Mouse (Mus musculus): ENCODE measurements at regions not wholly inside any gene's neighbourhood (a gene's known extent, or its start where the extent isn't known, plus 50 kb on each side); places are given as distances from the start of the nearest gene placed in this dataset.

DNA sequence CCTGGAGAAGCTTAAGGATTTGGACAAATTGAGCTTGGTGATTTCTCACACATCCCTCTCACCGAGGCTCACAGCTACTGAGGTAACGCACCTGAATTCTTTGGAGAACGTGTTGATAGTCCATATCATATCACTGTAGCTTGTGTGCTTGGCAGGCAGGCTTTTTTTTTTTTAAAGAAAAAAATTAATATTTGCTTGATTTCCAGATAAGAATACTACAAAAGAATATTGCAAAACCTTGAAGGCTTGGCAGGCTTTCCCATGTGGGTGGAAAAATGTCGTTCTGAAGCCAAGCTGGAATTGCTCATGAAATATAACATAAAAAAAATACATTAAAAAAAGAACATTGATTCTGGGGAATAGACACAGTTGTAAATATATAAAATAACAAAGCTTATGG lies 131.8 kb downstream of the Klf5 start:
- in situ Hi-C loops (cut with MboI, MseI), result no loop called here

DNA sequence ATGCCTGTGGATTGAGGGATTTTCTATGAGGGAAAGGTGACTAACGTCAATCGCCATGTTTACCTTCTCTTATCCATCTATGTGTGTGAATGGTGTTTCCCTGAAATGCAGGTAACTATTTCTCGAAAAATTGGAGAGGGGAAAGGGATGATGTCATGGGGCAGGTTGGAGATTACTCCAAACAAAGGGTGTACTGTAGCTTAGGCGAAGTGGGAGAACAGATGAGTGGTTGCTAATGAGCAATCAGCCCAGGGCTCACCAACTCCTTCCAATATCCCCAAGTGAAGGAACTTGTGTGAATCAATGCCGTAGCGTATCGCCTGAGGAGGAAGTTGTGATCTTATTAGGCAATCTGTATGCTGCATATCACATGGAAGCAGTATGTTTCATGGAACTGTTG lies 133.2 kb downstream of the Klf5 start:
- in situ Hi-C loops (cut with MboI, MseI), result no loop called here

DNA sequence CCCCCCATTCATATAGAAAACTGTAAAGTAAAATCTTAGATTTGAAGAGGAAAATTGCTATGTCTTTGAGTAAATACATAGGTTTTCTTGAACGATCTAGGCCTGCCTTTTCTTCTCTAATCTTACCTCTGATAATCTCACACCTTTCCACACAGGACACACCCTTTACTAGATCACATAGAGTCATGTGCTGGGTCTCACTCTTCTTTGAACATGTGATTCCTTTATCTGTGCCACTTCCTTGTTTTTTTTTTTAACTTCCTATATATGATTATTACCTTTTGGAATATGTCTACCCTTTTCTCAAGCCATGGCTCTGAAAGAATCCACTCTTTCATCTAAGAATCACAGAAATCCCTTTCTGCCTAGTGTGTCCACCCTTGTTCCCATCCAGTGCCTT lies 136.2 kb downstream of the Klf5 start:
- in situ Hi-C loops (cut with MboI, MseI), result no loop called here

DNA sequence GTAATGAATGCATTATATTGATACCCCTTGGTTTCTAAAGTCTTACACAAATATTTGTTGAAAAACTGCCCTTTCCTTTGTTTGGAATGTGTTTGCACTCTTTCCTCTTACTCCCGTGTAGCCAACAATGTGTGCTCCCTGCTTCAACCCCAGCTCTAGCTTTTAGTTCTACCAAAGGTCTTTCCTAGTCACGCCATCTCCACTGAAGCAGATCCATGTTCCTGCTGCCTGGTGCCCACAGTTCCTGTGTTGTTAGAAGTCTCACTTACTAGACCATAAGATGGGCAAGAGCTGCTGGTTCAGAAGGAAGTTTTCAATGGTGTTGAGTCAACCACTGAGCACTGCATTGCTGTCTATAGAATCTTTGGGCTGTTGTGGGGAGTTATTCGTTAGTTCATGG lies 137.0 kb downstream of the Klf5 start:
- in situ Hi-C loops (cut with MboI, MseI), result no loop called here

DNA sequence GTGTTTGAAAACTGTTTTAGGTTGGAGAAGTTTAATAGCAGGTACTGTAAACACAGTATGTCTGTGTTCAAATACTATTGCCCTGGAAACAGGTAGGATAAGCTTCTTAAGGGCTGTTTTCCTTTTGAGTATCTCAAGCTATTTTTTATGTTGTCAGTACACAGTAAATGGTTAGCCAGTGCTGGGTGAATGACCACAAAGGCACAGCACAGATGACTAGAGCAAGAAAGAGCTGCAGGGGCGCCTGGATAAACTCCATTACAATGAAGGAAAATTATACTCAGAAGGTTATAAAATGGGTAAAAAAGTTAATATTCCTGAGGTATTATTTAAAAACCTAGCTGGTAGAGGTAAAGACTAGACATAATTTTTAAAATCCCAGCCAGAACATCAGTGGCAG lies 137.6 kb downstream of the Klf5 start:
- in situ Hi-C loops (cut with MboI, MseI), result no loop called here

DNA sequence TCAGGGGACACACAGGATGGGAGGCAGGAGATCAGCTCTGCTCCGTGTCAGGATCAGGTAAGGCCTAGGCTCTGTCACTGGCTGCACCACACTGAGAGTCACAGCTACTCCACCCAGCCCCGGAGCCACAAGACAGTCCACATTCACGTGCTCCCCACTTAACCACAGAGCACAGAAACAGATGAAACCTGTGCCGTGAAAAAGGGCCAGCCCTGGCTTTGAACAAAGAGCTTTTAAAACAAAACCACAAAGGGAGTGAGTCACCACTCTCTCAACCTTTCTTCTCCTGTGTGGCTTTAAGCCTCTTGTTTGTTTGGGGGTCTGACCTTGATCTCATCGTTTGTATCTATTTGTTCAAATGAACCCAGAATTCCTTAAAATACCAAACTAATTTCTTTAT lies 150.6 kb downstream of the Klf5 start:
- in situ Hi-C loops (cut with MboI, MseI), result loop anchor here (5.0 kb wide), 1 partner anchor 107 kb away; no protein-coding TSS in a partner anchor

DNA sequence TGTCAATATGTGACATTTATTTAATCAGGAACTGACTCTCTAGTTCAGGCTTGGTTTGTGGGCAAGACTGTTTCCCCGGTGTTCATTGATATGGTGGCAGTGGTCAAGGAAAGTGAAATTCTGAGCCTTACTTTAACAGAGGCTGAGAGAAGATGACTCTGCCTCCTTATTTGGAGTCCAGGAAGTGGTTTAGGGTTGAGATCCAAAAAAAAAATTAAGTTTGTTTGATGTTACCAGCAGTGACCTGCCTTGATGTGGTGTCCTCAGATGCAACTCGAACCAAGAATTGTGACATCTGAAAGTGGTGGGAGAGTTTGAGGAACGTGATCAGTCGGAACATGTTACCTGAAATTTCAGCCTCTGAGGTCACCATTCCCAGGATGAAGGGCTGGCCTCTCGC lies 151.4 kb downstream of the Klf5 start:
- in situ Hi-C loops (cut with MboI, MseI), result loop anchor here (5.0 kb wide), 1 partner anchor 108 kb away; no protein-coding TSS in a partner anchor

DNA sequence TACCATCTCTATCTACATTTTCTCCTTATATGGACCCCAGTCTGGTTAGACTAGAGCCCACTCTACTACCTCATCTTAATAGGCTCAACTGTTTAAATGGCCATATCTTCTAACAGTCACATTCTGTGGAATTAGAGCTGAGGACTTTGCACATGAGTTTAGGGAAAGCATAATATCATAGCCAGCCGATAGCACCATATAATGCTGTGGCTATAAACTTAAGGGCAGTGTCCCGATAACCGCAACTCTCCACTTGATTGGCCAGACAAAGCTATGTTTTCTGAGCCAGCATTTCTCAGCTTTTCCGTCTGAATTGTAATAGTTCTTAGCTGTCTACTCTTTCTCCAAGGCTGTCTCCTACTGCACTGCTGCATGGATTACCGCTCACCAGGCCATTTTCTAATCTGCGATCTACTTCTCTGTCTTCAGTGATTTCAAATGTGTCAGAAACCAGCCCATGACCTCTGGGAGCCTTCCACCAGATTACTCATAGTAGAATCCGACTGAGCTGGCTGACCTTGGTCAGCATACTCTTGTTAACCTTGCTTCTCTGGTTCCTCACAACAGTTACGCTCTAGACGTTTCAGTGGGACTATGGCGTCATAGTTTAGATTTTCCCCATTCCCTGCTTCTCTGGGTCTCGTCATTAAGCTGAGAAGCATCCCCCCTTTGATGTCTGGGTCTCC lies 152.8 kb downstream of the Klf5 start:
- in situ Hi-C loops (cut with MboI, MseI), result no loop called here

DNA sequence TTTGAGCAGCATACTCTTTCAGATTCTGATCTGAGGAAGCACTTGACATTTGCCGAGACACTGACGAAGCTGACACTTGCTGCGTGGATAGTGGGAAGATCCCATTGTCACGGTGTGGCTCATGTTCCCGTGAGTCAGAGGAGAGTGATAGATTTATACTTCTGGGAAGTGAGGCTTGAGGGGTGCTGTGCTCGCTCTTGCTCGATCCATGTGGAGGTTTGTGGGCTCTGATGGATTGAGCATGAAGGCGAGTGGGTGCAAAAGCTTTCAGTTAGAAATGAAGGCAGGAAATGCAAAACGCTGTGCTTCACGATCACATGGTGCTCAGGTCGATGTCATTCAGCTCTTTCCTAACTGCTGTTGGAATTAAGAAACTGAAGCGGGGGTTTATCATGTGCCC lies 155.4 kb downstream of the Klf5 start:
- in situ Hi-C loops (cut with MboI, MseI), result no loop called here

DNA sequence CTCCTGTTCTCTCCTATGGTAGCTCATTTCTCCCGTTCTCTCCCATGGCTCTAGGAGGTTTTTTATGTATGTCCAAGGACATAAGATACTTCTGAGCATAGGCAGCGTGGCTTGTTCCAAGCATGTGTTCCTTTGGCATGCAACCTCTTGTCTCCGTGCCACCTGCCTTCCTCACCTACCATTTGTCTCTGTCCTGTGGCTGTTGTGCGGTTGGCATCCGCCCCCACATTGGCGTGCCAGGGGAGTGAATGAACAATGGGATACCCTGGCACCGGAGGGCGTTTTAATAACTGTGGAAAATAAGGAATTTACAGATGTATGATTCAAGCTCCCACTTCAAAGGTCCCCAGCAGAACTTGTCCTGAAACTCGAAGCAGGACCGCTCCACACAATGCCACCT lies 158.1 kb downstream of the Klf5 start:
- in situ Hi-C loops (cut with MboI, MseI), result no loop called here

DNA sequence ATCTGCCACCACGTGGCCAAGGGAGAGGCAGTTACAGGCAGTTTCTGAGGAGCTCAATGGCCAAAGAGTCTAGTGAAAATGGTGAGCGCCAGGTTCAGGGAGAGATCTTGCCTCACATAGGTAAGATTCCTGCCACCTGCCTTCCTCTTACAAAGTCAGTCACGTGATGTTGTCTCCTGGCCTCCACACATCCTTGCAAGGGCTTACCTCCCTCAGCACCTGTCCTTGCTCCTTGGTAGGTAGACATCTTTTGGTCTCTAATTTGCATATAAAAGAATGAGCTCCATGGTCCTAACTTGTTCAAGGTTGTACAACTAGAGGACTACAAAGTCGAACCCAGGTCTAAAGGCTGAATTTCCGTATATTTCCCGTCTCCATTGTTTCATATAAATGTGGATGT lies 159.1 kb downstream of the Klf5 start:
- in situ Hi-C loops (cut with MboI, MseI), result no loop called here

DNA sequence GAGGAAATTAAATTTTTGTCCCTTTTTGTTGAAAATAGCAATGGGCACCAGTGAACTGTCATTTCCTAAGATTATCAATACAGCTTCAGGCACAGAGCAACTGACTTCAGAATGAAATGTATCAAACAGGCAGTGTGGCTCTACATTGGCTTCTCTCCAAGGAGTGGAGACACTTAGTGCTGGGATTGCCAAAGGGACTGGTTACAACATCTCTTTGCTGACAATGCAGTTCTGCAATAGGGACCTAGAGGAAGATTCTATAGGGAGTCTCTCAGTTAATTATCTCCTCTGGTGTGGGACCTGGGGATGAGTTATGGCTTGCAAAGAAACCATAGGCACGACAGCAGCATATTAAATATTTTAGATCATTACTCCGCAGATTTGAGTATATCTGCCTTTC lies 173.6 kb downstream of the Klf5 start:
- in situ Hi-C loops (cut with MboI, MseI), result loop anchor here (5.0 kb wide), 1 partner anchor 45 kb away; no protein-coding TSS in a partner anchor

DNA sequence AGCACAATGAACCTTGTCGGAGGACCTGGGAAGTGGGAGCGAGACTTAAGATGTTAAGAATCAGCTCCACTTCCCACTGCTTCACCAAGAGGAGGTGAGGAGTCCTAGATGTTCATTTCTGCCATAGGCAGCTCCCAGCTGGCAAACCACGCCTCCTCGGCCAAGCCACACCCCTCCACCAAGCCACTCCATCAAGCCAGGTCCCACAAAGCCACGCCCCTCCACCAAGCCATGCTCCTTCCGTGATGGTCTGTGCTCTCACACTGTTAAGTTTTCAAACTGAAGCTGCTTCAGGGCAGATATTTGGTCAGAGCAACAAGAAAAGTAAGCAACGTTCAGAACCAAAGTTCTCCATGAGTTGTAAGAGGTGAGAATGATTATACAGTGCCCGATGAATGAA lies 176.8 kb downstream of the Klf5 start:
- in situ Hi-C loops (cut with MboI, MseI), result no loop called here

DNA sequence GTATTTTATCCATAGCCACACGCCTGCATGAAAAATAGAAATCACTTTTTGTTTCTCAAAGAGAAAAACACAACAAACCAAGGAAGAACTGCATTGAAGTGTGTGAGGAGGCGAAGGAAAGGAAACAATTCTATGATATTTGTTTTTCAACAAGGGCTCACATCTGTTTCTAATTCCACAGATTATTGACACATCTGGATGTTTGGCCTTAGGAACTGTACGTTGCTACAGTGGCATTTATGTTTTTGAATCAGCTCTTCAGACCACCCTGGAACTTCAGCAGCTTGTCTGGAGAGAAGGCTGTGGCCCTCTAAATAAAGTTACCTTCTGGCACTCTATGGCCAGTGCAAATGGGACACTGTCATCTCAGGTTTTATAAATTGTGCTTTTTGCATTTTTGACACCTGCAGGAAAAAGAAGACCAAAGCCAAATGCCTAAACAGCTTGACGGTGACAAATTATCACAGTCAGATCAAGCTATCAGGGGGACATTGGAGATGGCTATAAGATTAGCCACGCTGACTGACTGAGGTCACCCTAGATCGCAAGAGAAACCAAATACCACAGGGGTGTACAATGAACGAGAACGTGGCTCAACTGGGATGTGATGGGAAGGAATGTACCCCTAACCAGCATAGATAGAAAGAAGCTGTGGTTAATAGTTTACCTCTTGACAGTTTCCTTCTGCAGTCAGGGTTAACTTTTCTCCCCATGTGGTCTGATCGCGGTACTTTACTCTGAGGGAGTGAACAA lies 182.0 kb downstream of the Klf5 start:
- in situ Hi-C loops (cut with MboI, MseI), result no loop called here

DNA sequence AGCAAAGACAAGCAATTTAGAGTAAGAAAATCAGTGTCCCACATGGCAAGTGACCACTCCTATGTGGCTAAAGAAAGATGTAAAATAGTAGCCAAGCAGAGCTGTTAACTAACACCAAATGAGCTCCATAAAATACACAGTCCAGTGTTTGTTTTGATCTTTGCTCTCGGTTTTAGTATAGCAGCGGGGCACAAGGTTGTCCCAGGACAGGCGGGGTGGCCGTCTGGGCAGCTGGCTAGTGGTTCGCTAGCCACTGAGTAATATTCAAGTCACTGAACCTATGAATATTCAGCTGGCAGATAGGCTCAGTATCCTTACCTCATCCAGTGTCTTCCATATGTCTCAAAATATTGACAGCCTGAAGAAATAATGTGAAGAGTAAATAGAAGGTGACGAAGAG lies 189.5 kb downstream of the Klf5 start:
- in situ Hi-C loops (cut with MboI, MseI), result no loop called here

DNA sequence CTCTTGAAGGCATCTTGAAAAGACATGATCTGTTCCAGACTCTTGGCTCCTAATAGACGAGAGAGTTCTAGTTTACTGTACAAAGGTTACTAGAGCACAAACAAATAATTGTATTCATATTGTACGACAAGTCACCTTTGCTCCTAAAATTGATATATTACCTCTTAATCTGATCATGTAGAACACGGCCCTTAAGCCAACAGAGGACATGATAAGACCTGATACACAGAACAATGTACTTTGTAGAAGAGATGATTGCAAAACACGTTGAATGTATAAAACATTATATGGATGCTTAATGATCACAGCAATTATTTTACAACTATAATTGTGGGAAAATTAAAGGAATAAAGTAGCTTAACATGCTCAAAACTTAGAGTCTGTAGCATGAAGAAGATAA lies 194.7 kb downstream of the Klf5 start:
- in situ Hi-C loops (cut with MboI, MseI), result no loop called here

DNA sequence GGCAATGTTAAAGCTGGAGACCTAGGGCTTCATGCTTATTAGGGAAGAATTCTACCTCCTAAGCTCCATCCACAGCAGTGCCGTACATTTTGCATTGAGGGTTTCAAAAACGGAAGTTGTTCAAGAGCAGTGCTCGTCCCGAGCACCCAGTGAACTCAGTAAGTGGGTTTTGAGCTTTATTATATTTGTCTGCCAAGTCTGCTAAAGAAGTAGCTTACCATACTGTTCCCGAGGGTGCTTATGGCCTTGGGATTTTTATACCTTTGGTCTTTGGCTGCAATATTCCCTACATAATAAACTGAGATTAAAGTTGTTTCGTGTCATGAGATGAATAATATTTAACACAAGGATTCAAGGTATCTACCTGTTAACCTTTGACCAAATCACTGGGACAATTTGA lies 195.2 kb downstream of the Klf5 start:
- in situ Hi-C loops (cut with MboI, MseI), result no loop called here

DNA sequence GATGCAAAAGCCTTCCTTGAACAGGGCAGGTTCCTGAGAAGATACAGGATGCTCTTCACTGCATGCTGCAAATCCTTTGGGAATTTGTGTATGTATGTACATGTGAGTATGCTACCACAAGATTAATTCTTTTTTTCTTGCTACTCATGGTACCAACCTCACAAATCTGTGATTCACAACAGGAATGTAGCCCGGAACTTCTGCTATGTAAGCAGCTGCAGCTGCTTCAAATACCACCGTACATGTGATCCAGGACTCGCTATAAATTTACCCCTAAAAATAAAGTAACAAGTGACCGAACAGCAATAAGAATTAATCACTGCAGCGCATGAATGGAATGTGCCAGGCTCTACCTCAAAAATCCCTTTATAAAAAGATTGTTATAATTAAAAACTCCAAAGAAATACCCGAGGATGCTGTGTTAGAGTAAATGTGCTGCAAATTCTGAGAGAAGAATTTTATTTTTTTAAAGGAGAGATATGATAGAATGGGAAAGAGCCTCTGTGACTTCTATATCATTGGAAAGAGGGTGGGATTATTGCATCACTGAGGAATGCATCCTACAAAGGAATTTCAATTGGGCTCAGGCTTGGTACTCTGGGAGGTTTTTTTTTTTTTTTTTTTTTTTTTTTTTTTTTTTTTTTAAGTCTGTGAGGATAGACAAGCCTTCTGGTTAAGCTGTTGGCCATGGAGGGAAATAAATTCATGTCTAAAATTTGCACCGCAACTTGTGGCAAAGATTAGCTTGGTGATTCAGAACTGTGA lies 201.2 kb downstream of the Klf5 start:
- in situ Hi-C loops (cut with MboI, MseI), result no loop called here

DNA sequence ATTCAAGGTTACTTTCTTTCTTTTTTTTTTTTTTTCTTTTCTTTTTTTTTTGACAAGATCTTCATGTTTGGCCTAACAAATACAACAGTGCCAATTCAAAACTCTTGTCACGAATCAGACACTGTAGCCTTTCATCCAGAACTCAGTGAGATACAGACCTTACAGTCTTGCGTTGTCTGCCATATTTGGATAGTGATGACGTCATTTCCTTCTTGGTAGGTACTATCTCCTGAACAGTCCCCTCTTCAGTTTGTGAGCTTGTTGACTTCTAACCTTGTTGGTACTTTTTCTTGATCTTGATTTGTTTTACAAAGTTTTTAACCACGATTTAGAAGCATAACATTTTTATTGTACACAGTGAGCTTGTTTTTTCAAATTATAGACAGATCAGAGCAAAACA lies 206.4 kb downstream of the Klf5 start:
- in situ Hi-C loops (cut with MboI, MseI), result no loop called here

DNA sequence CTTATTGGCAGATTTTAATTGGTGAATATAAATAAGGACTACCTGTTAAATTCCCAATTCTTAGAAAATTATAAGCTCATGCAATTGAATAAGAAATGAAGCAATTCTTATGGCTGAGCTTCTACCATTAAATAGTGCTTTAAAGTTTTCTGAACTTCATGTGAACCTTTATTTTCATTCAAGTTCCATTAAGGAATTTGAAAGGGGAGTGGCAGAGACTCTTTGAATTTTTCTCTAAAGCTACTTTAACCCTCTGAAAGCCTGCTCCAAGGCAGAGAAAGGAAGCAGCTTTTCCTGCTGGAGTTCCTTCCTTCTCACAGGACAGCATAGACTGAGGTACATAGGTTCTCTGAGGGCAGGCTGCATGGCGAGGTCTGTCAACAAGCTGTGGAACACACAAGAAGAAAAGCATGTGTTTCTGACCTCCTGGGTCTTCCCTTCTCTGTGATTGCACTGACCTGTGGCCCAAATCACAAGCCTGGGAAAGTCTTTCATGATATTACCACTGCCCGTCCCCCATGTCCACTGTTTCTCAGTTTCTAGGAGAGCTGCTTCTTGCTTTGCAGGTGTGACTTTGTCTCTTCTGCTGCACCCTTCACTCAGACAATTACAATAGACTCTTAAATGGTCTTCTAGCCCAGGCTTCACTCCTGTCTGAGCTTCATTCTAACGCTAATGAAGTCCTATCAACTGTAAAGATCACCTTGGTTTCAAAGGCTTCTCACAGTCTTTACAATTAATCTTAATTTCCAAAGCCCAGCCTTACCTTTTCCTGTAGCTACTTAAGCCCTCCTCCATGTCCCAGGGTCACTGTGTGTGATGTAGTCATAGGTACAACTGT lies 211.4 kb downstream of the Klf5 start:
- in situ Hi-C loops (cut with MboI, MseI), result no loop called here

DNA sequence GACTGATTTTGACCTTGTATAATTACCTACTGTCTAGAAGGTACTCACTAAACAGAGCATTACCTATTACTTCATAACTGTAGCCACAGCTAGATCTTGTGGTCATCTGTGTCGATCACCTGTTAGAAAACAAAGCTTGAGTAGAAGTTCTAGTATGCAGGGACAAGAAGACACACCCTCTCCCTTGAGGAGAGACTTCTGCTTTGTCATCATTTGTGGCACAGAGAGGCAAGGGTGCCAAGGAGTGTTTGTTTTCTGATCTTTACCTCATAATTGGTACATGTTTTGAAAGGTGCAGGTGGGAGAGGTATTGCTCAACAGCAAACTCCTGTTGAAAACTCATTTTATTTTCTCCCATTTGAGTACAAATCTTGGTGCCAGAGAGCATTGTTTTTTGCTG lies 217.0 kb downstream of the Klf5 start:
- in situ Hi-C loops (cut with MboI, MseI), result loop anchor here (5.0 kb wide), 1 partner anchor 43 kb away; no protein-coding TSS in a partner anchor

DNA sequence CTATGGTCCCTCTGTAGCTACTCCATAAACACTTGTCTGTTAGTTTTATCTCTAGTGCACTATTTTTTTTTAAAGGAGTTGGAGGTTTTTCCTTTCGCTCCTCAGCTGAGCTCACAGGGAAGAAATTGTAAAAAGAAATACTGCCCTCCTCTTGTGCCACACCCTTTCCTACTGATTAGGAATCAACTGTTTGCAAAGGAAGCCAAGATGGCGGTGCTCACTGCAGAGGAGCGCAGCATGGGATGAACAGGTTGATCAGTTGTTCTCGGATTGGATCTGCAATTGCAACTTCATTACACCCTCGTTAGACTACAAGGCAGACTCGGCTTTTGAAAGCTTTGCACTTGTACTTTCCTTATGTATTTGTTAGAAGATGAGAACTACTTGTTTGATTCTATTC lies 218.2 kb downstream of the Klf5 start:
- in situ Hi-C loops (cut with MboI, MseI), result loop anchor here (5.0 kb wide), 1 partner anchor 44 kb away; no protein-coding TSS in a partner anchor

All from T-helper 1 cell (primary cell).